Mouse (Mus musculus): Measurements from ENCODE around the gene Map3k20.
A peak's percentile ranks its signal among the peaks of the same experiment; 100 is the strongest.

Gene Map3k20

GRCm38 (mm10) chr2:72285256-72285887 is at the start of gene Map3k20:
Map3k20 (plus strand) TSS chr2:72285637.
- DNase-seq (ENCODE audit: low spot score) = peak; percentile 85

- no peak for DNase-seq (ENCODE audit: low spot score)
Measured at GRCm38 (mm10) chr2:72238421-72238820, 47.0 kb upstream of the Map3k20 start.

- no peak for DNase-seq (ENCODE audit: low spot score)
Measured at GRCm38 (mm10) chr2:72238925-72239324, 46.5 kb upstream of the Map3k20 start.

GRCm38 (mm10) chr2:72239456-72239855 is 46.0 kb upstream of the Map3k20 start:
- no peak for DNase-seq (ENCODE audit: low spot score)

- DNase-seq (ENCODE audit: low spot score) = no peak
Measured at GRCm38 (mm10) chr2:72239993-72240392, 45.4 kb upstream of the Map3k20 start.

GRCm38 (mm10) chr2:72240691-72241090 is 44.7 kb upstream of the Map3k20 start:
- no peak for DNase-seq (ENCODE audit: low spot score)

GRCm38 (mm10) chr2:72241714-72242472 is 43.5 kb upstream of the Map3k20 start:
- peak; percentile 11 for DNase-seq (ENCODE audit: low spot score)

- DNase-seq (ENCODE audit: low spot score) = no peak
Measured at GRCm38 (mm10) chr2:72242910-72243675, 42.3 kb upstream of the Map3k20 start.

GRCm38 (mm10) chr2:72245631-72246030 is 39.8 kb upstream of the Map3k20 start:
- no peak for DNase-seq (ENCODE audit: low spot score)

- no peak for DNase-seq (ENCODE audit: low spot score)
Measured at GRCm38 (mm10) chr2:72246376-72246775, 39.1 kb upstream of the Map3k20 start.

- DNase-seq (ENCODE audit: low spot score) = no peak
Measured at GRCm38 (mm10) chr2:72247819-72248218, 37.6 kb upstream of the Map3k20 start.

GRCm38 (mm10) chr2:72252510-72253505 is 32.6 kb upstream of the Map3k20 start:
- DNase-seq (ENCODE audit: low spot score) = peak; percentile 18

- DNase-seq (ENCODE audit: low spot score) = no peak
Measured at GRCm38 (mm10) chr2:72253882-72254281, 31.6 kb upstream of the Map3k20 start.

GRCm38 (mm10) chr2:72254813-72255582 is 30.4 kb upstream of the Map3k20 start:
- peak; percentile 64 for DNase-seq (ENCODE audit: low spot score)

GRCm38 (mm10) chr2:72260704-72261103 is 24.7 kb upstream of the Map3k20 start:
- DNase-seq (ENCODE audit: low spot score) = no peak

- no peak for DNase-seq (ENCODE audit: low spot score)
Measured at GRCm38 (mm10) chr2:72262814-72263480, 22.5 kb upstream of the Map3k20 start.

- no peak for DNase-seq (ENCODE audit: low spot score)
Measured at GRCm38 (mm10) chr2:72267390-72267789, 18.0 kb upstream of the Map3k20 start.

- DNase-seq (ENCODE audit: low spot score) = no peak
Measured at GRCm38 (mm10) chr2:72269651-72270341, 15.6 kb upstream of the Map3k20 start.

- DNase-seq (ENCODE audit: low spot score) = no peak
Measured at GRCm38 (mm10) chr2:72278247-72278873, 7.1 kb upstream of the Map3k20 start.
